Comparison of ENCODE assay signal across 12 mouse cellular contexts in the genomic region with DNA sequence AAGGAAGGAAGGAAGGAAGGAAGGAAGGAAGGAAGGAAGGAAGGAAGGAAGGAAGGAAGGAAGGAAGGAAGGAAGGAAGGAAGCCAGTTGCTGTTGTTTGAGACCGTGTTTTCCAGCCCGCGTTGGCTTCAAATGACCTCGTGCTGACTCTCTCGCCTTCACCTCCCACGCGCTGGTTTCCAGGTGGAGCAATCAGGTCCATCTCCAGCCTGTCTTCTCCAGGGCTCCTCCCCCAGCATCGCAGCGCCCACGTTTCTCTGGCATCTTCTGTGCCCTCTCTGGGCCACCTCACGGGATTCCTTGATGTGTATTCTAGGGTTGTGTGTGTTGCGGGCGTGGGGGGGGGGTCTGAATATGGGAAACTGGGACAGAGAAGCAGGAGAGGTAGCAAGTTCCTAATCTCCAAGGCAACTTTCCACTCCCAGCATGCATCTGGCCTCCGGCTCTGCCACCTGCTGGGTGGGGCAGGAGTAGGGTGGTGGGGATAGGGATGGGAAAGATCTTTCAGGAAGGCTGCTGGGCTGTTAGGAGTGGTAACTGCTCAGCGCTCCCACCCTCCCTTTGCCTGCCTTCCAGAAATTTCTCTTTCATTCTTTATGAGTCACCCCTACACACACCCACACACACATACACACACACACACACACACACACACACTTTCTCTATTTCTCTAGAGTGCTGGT. TPM values are rescaled to one million over a fixed set of nuclear protein-coding genes. Genes with fewer than 3 reads are reported as not detected.
DNase-seq lines count a peak whose midpoint lies in the region; ATAC-seq and TF ChIP-seq lines count a peak whose summit lies in the region.
"Had no signal": no experiment of that assay in that cellular context is flagged by ENCODE, and none has a peak within 500 bp of the region (broad histone marks: within the 10 kb centered on the region; RNA-seq: fewer than 3 reads in every experiment).

No protein-coding gene starts in this region.

- H3K9me3 ChIP-seq in midbrain, postnatal 0 days (ENCODE audit: low read length) = no peaks in the 10 kb centered on the region
- H3K9me3 ChIP-seq: hindbrain, embryonic 15.5 days had no signal

- H3K9ac ChIP-seq in midbrain, postnatal 0 days (replicated peaks; ENCODE audit: low read length, poor library complexity, severe bottlenecking) = no peak overlapping the region
- H3K9ac ChIP-seq: hindbrain, embryonic 15.5 days had no signal

- no peak overlapping the region for H3K4me2 ChIP-seq in midbrain, postnatal 0 days (ENCODE audit: low read depth, low read length, poor library complexity, severe bottlenecking)
- H3K4me2 ChIP-seq: hindbrain, embryonic 15.5 days had no signal

- no peaks in the 10 kb centered on the region for H3K27me3 ChIP-seq in midbrain, postnatal 0 days (ENCODE audit: insufficient read depth, low read length)
- H3K27me3 ChIP-seq: hindbrain, embryonic 15.5 days had no signal

- no peak overlapping the region for H3K4me3 ChIP-seq in midbrain, postnatal 0 days (ENCODE audit: low read depth, low read length)
- H3K4me3 ChIP-seq: heart, adult 2 months; hindbrain, embryonic 15.5 days; myocyte had no signal

- DNase-seq in adrenal gland, postnatal 10 days = peak; percentile 24
- no peak for DNase-seq in adrenal gland, postnatal 14 days
- peak; percentile 88 for DNase-seq in brain, adult 2 months (ENCODE audit: low read depth, low spot score)
- DNase-seq in layer of hippocampus, postnatal 14 days (ENCODE audit: low spot score in 2 of 2) = peak; percentile 14 to 44
- peak; percentile 58 for DNase-seq in right cerebral cortex, postnatal 14 days
- DNase-seq in spleen, adult 18-20 months = no peak
- no peak for DNase-seq in midbrain, postnatal 0 days (ENCODE audit: low spot score)
- no peak for DNase-seq in thymus, postnatal 10 days (ENCODE audit: low spot score in 2 of 2)
- DNase-seq: lung, postnatal 4 days had no signal

- H3K4me1 ChIP-seq in midbrain, postnatal 0 days (ENCODE audit: insufficient read depth, low read length) = no peaks in the 10 kb centered on the region

- no peak for ATAC-seq in midbrain, postnatal 0 days (ENCODE audit: low FRiP score)

- TF ChIP-seq CTCF in midbrain, postnatal 0 days (IDR thresholded peaks at IDR 0.05) = no peak

- H3K27ac ChIP-seq in midbrain, postnatal 0 days (ENCODE audit: low read depth, low read length) = no peak overlapping the region
- H3K27ac ChIP-seq: heart, adult 2 months; hindbrain, embryonic 15.5 days had no signal

- 90% methylated on average over 15 of the region's 15 CpGs for WGBS in midbrain, postnatal 0 days

- no peaks in the 10 kb centered on the region for H3K36me3 ChIP-seq in midbrain, postnatal 0 days (ENCODE audit: insufficient read depth, low read length)
- H3K36me3 ChIP-seq: hindbrain, embryonic 15.5 days had no signal

RNA-seq across cellular contexts. Expression of a gene that starts 0.7 kb away (rescaled TPM):
- 1 to 10 TPM; 1.2 to 2.1 TPM for total RNA-seq in adrenal gland, postnatal 10 days (2021)
- total RNA-seq in adrenal gland, postnatal 14 days (2021) = 1.1 TPM in 1 of 2 replicates, not detected in the other
- total RNA-seq in layer of hippocampus, postnatal 14 days (2021) = not detected
- 0.38 and 12.5 TPM in 2 replicates for total RNA-seq in midbrain, postnatal 0 days (2014; rRNA removed)
- 3.8 and 4.8 TPM in 2 replicates for polyA plus RNA-seq in midbrain, postnatal 0 days (2015; fragmentation: Nextera tagmentation; extraction: Ambion mirVana)

RNA-seq across cellular contexts. Expression of a gene that starts 18.3 kb away (rescaled TPM):
- under 1 TPM; 0.15 to 0.67 TPM for total RNA-seq in adrenal gland, postnatal 10 days (2021)
- total RNA-seq in adrenal gland, postnatal 14 days (2021) = 0.19 and 0.60 TPM in 2 replicates
- 1 to 10 TPM in 1 of 2 experiments, under 1 TPM in 1; 0.67 to 1.3 TPM for total RNA-seq in layer of hippocampus, postnatal 14 days (2021)
- 0.38 and 0.57 TPM in 2 replicates for total RNA-seq in midbrain, postnatal 0 days (2014; rRNA removed)
- 0.26 and 0.41 TPM in 2 replicates for polyA plus RNA-seq in midbrain, postnatal 0 days (2015; fragmentation: Nextera tagmentation; extraction: Ambion mirVana)

RNA-seq across cellular contexts. Expression of a gene that starts 29.3 kb away (rescaled TPM):
- 10 to 100 TPM; 25.9 to 55.7 TPM for total RNA-seq in adrenal gland, postnatal 10 days (2021)
- 18.7 and 32.4 TPM in 2 replicates for total RNA-seq in adrenal gland, postnatal 14 days (2021)
- 1 to 10 TPM; 3.9 to 4.2 TPM for total RNA-seq in layer of hippocampus, postnatal 14 days (2021)
- total RNA-seq in midbrain, postnatal 0 days (2014; rRNA removed) = 3.4 and 3.5 TPM in 2 replicates
- polyA plus RNA-seq in midbrain, postnatal 0 days (2015; fragmentation: Nextera tagmentation; extraction: Ambion mirVana) = 4.8 and 5.1 TPM in 2 replicates

RNA-seq across cellular contexts. Expression of a gene that starts 37.9 kb away (rescaled TPM):
- total RNA-seq in adrenal gland, postnatal 10 days (2021) = 1,000 to 10,000 TPM; 1,178 to 1,235 TPM
- total RNA-seq in adrenal gland, postnatal 14 days (2021) = 1,138 and 1,196 TPM in 2 replicates
- 10 to 100 TPM; 58.2 to 61.2 TPM for total RNA-seq in layer of hippocampus, postnatal 14 days (2021)
- 89.3 and 104 TPM in 2 replicates for total RNA-seq in midbrain, postnatal 0 days (2014; rRNA removed)
- 103 and 107 TPM in 2 replicates for polyA plus RNA-seq in midbrain, postnatal 0 days (2015; fragmentation: Nextera tagmentation; extraction: Ambion mirVana)

RNA-seq across cellular contexts. Expression of a gene that starts 54.6 kb away (rescaled TPM):
- 100 to 1,000 TPM; 459 to 528 TPM for total RNA-seq in adrenal gland, postnatal 10 days (2021)
- total RNA-seq in adrenal gland, postnatal 14 days (2021) = 423 and 480 TPM in 2 replicates
- 100 to 1,000 TPM; 379 to 416 TPM for total RNA-seq in layer of hippocampus, postnatal 14 days (2021)
- 253 and 265 TPM in 2 replicates for total RNA-seq in midbrain, postnatal 0 days (2014; rRNA removed)
- polyA plus RNA-seq in midbrain, postnatal 0 days (2015; fragmentation: Nextera tagmentation; extraction: Ambion mirVana) = 146 and 175 TPM in 2 replicates

Comparison
In these comparisons a context has a peak if more than half of its experiments do, and no peak if none do; other contexts are left out.
1. DNase-seq: peak in adrenal gland, postnatal 10 days (single experiment), brain, adult 2 months (single experiment), layer of hippocampus, postnatal 14 days (2 of 2) and right cerebral cortex, postnatal 14 days (single experiment); none in adrenal gland, postnatal 14 days (single experiment), spleen, adult 18-20 months (0 of 2), midbrain, postnatal 0 days (single experiment) and thymus, postnatal 10 days (0 of 2).